Mouse (Mus musculus) intestine, embryonic 14.5 days (tissue): Measurements from ENCODE around the gene Gpcpd1. TPM values are rescaled to one million over a fixed set of nuclear protein-coding genes. Genes with fewer than 3 reads are reported as not detected.

Experiments used
- ATAC-seq: fragments of 200-750 bp; cut with Nextera tagmentation; replicated peaks from 2 replicates; pipeline ENCODE4 v1.8.0; 2017; ENCODE audit warnings: low read depth, moderate number of reproducible peaks, moderate TSS enrichment, moderate library complexity; ENCODE audit not compliant: low FRiP score, low TSS enrichment
- DNase-seq: peaks from one replicate; pipeline ENCODE4 v3.0.0-alpha.2; 2018; ENCODE audit warnings: low spot score
- H3K27ac ChIP-seq: fragments of 300-500 bp; sonication (generic); 2 replicates; pipeline ENCODE4 v1.5.1; 2014; ENCODE audit warnings: low read depth, mild to moderate bottlenecking, control low read depth
- H3K27me3 ChIP-seq: fragments of 300-500 bp; sonication (generic); replicated peaks from 2 replicates; pipeline ENCODE4 v1.6.1; 2014; ENCODE audit warnings: low read length, control low read depth; ENCODE audit not compliant: control insufficient read depth, insufficient read depth
- H3K36me3 ChIP-seq: fragments of 300-500 bp; sonication (generic); 2 replicates; pipeline ENCODE4 v1.6.1; 2014; ENCODE audit warnings: low read length, control low read depth; ENCODE audit not compliant: control insufficient read depth, insufficient read depth
- H3K4me1 ChIP-seq: fragments of 300-500 bp; sonication (generic); replicated peaks from 2 replicates; pipeline ENCODE4 v1.6.1; 2014; ENCODE audit warnings: low read length, control low read depth, mixed read lengths; ENCODE audit not compliant: control insufficient read depth, insufficient read depth
- H3K4me2 ChIP-seq: fragments of 300-500 bp; sonication (generic); 2 replicates; pipeline ENCODE4 v1.6.1; 2014; ENCODE audit warnings: low read length
- H3K4me3 ChIP-seq: fragments of 300-500 bp; sonication (generic); 2 replicates; pipeline ENCODE4 v1.5.1; 2014; ENCODE audit warnings: low read depth, low read length, control low read depth, mixed read lengths
- H3K9ac ChIP-seq: fragments of 300-500 bp; sonication (generic); 2 replicates; pipeline ENCODE4 v1.6.1; 2014; ENCODE audit warnings: mild to moderate bottlenecking, low read length
- H3K9me3 ChIP-seq: fragments of 300-500 bp; sonication (generic); 2 replicates; pipeline ENCODE4 v1.6.1; 2016; ENCODE audit warnings: low read length, control low read depth; ENCODE audit not compliant: control insufficient read depth
- WGBS: fragments of 180-500 bp; shearing (Covaris S2); extraction: QIAGEN DNeasy Blood & Tissue Kit; methylation state at CpG from one replicate; pipeline ENCODE4 v1.1.7; 2014; 5-methylcytosine and 5-hydroxymethylcytosine counted together
- polyA plus RNA-seq: library from polyadenylated mRNA; unstranded; fragments of >200 nt; fragmentation: Nextera tagmentation; extraction: Ambion mirVana; gene quantifications from 2 replicates; pipeline ENCODE4 v1.2.1, GENCODE M21; 2014

Gpcpd1 gene
- polyA plus RNA-seq, 1 experiment from 2014 or later: 29.2 TPM

GRCm38 (mm10) chr2:132512977-132513351, 74.6 kb downstream of the Gpcpd1 start:
- Histone ChIP-seq H3K4me2 (0 out of 2 replicates have a peak overlapping the region, but pooled peaks have one; percentile 9), H3K9me3 (no peaks in the 10 kb centered on the region), H3K27ac (no peak overlapping the region), H3K4me1 (no peaks in the 10 kb centered on the region), H3K4me3 (no peak overlapping the region), H3K27me3 (no peaks in the 10 kb centered on the region), H3K36me3 (no peaks in the 10 kb centered on the region), H3K9ac (no peak overlapping the region)
- ATAC-seq (no peak), DNase-seq (no peak)
- WGBS: 72% methylated on average over 11 of the region's 11 CpGs

- no peaks in the 10 kb centered on the region for H3K9me3 ChIP-seq
- H3K4me3 ChIP-seq: no peak overlapping the region
- WGBS: 35% methylated on average over 19 of the region's 19 CpGs
- no peak for DNase-seq
- no peak for ATAC-seq
- H3K27ac ChIP-seq: no peak overlapping the region
- no peaks in the 10 kb centered on the region for H3K36me3 ChIP-seq
- H3K4me1 ChIP-seq: no peaks in the 10 kb centered on the region
- no peaks in the 10 kb centered on the region for H3K27me3 ChIP-seq
- H3K4me2 ChIP-seq: 0 out of 2 replicates have a peak overlapping the region, but pooled peaks have one; percentile 9
- no peak overlapping the region for H3K9ac ChIP-seq
Measured at GRCm38 (mm10) chr2:132512051-132512976, 75.2 kb downstream of the Gpcpd1 start.

- no peak overlapping the region for H3K27ac ChIP-seq
- no peak overlapping the region for H3K4me2 ChIP-seq
- H3K36me3 ChIP-seq: no peaks in the 10 kb centered on the region
- DNase-seq (no peak), ATAC-seq (no peak)
- no peaks in the 10 kb centered on the region for H3K4me1 ChIP-seq
- no peaks in the 10 kb centered on the region for H3K27me3 ChIP-seq
- H3K9me3 ChIP-seq: no peaks in the 10 kb centered on the region
- no peak overlapping the region for H3K4me3 ChIP-seq
- H3K9ac ChIP-seq: no peak overlapping the region
- 92% methylated on average over 5 of the region's 7 CpGs for WGBS
Measured at GRCm38 (mm10) chr2:132511011-132511818, 76.3 kb downstream of the Gpcpd1 start.

- Histone ChIP-seq H3K27ac (no peak overlapping the region), H3K4me1 (no peaks in the 10 kb centered on the region), H3K27me3 (no peaks in the 10 kb centered on the region), H3K4me2 (no peak overlapping the region), H3K4me3 (no peak overlapping the region), H3K9me3 (no peaks in the 10 kb centered on the region), H3K36me3 (no peaks in the 10 kb centered on the region), H3K9ac (no peak overlapping the region)
- WGBS: 82% methylated on average over 1 of the region's 1 CpGs
- DNase-seq (no peak), ATAC-seq (no peak)
Measured at GRCm38 (mm10) chr2:132509714-132510113, 77.8 kb downstream of the Gpcpd1 start.

GRCm38 (mm10) chr2:132509261-132509660, 78.3 kb downstream of the Gpcpd1 start:
- DNase-seq: no peak
- Histone ChIP-seq H3K4me3 (no peak overlapping the region), H3K4me2 (no peak overlapping the region), H3K9me3 (no peaks in the 10 kb centered on the region), H3K27me3 (no peaks in the 10 kb centered on the region), H3K36me3 (no peaks in the 10 kb centered on the region), H3K27ac (no peak overlapping the region), H3K9ac (no peak overlapping the region), H3K4me1 (no peaks in the 10 kb centered on the region)
- 80% methylated on average over 9 of the region's 9 CpGs for WGBS
- ATAC-seq: no peak

GRCm38 (mm10) chr2:132507521-132507920, 80.0 kb downstream of the Gpcpd1 start:
- Histone ChIP-seq H3K9ac (no peak overlapping the region), H3K4me2 (no peak overlapping the region), H3K36me3 (no peaks in the 10 kb centered on the region), H3K4me3 (no peak overlapping the region), H3K4me1 (no peaks in the 10 kb centered on the region), H3K27me3 (no peaks in the 10 kb centered on the region), H3K9me3 (no peaks in the 10 kb centered on the region), H3K27ac (no peak overlapping the region)
- DNase-seq: no peak
- WGBS: 47% methylated on average over 6 of the region's 6 CpGs
- no peak for ATAC-seq

- no peak overlapping the region for H3K27ac ChIP-seq
- 30% methylated on average over 14 of the region's 14 CpGs for WGBS
- no peaks in the 10 kb centered on the region for H3K9me3 ChIP-seq
- H3K36me3 ChIP-seq: no peaks in the 10 kb centered on the region
- H3K4me1 ChIP-seq: no peaks in the 10 kb centered on the region
- H3K4me2 ChIP-seq: no peak overlapping the region
- H3K27me3 ChIP-seq: no peaks in the 10 kb centered on the region
- DNase-seq: no peak
- H3K4me3 ChIP-seq: no peak overlapping the region
- no peak for ATAC-seq
- no peak overlapping the region for H3K9ac ChIP-seq
Measured at GRCm38 (mm10) chr2:132507091-132507490, 80.4 kb downstream of the Gpcpd1 start.

GRCm38 (mm10) chr2:132505828-132506227, 81.7 kb downstream of the Gpcpd1 start:
- Histone ChIP-seq H3K9ac (no peak overlapping the region), H3K4me3 (no peak overlapping the region), H3K4me1 (no peaks in the 10 kb centered on the region), H3K4me2 (no peak overlapping the region), H3K27me3 (no peaks in the 10 kb centered on the region), H3K9me3 (no peaks in the 10 kb centered on the region), H3K36me3 (no peaks in the 10 kb centered on the region), H3K27ac (no peak overlapping the region)
- ATAC-seq (no peak), DNase-seq (no peak)
- 86% methylated on average over 6 of the region's 6 CpGs for WGBS
